Mouse (Mus musculus) small intestine, adult 2 months (tissue): Measurements from ENCODE around the gene Selenon.

Experiments used
- CTCF ChIP-seq: fragments of 200-500 bp; IDR thresholded peaks from 2 replicates; pipeline ENCODE4 v1.5.1; 2012; ENCODE audit warnings: low read depth, mild to moderate bottlenecking, control low read depth, inconsistent platforms, low read length, moderate library complexity, mixed read lengths; ENCODE audit not compliant: insufficient replicate concordance, insufficient read length; ENCODE audit errors: extremely low read depth
- POLR2A ChIP-seq: fragments of 200-500 bp; IDR thresholded peaks from 2 replicates; pipeline ENCODE4 v1.6.1; 2012; ENCODE audit warnings: low read depth, mild to moderate bottlenecking, control low read depth, inconsistent platforms, low read length, moderate library complexity

- no peak for TF ChIP-seq CTCF
- no peak for TF ChIP-seq POLR2A
Measured at GRCm38 (mm10) chr4:134572449-134573300, 20.7 kb upstream of the Selenon start.
